Mouse (Mus musculus): ENCODE measurements around the gene Pou4f1. TPM values are rescaled to one million over a fixed set of nuclear protein-coding genes. Genes with fewer than 3 reads are reported as not detected.

Pou4f1 gene
- total and polyA plus RNA-seq, 3 experiments: 3.0 to 8.2 TPM; not detected in 1

- H3K4me3 ChIP-seq (ENCODE audit: control insufficient read depth in 1 of 2, insufficient read depth in 1 of 2, low read depth in 2 of 2, low read length in 2 of 2): no peak overlapping the region
These were observed 7.2 kb downstream of the Pou4f1 start for GRCm38 (mm10) chr14:104460325-104461285.

GRCm38 (mm10) chr14:104459513-104460111 lies 8.2 kb downstream of the Pou4f1 start:
- Histone ChIP-seq H3K79me2 (ENCODE audit: control insufficient read depth, insufficient read depth, low read length, poor library complexity) (no peaks in the 10 kb centered on the region; the same call in 1 of the 2 replicates), H3K36me3 (ENCODE audit: control insufficient read depth in 1 of 2, insufficient read depth in 2 of 2, low read length in 2 of 2) (no peaks in the 10 kb centered on the region), H3K4me3 (ENCODE audit: control insufficient read depth in 1 of 2, insufficient read depth in 1 of 2, low read depth in 2 of 2, low read length in 2 of 2) (no peak overlapping the region), H3K9me3 (replicated peaks; ENCODE audit: insufficient read depth, low read length) (no peaks in the 10 kb centered on the region), H3K27ac (ENCODE audit: control insufficient read depth, low read depth, low read length) (no peak overlapping the region), H3K27me3 (ENCODE audit: control insufficient read depth in 1 of 2, insufficient read depth in 2 of 2, low read length in 2 of 2) (no peaks in the 10 kb centered on the region), H3K4me1 (ENCODE audit: control insufficient read depth in 1 of 2, insufficient read depth in 2 of 2, low read length in 2 of 2) (no peaks in the 10 kb centered on the region), H3K9ac (ENCODE audit: control insufficient read depth, low read depth, low read length, poor library complexity, severe bottlenecking) (no peak overlapping the region)
- no peak for TF ChIP-seq MEF2A (IDR thresholded peaks at IDR 0.05; ENCODE audit: extremely low read depth, insufficient replicate concordance, low read depth, low read length, poor library complexity, severe bottlenecking)
- TF ChIP-seq RAD21 (IDR thresholded peaks at IDR 0.05; ENCODE audit: low read depth, low read length): no peak
- no peak for TF ChIP-seq MAZ (IDR thresholded peaks at IDR 0.05; ENCODE audit: low read depth, low read length)
- TF ChIP-seq MYB (IDR thresholded peaks at IDR 0.05; ENCODE audit: low read depth, low read length): no peak
- TF ChIP-seq TAL1 (IDR thresholded peaks at IDR 0.05; ENCODE audit: low read length): no peak
- no peak for TF ChIP-seq BHLHE40 (IDR thresholded peaks at IDR 0.05; ENCODE audit: borderline replicate concordance, low read depth, low read length)
- no peak for TF ChIP-seq ZC3H11A (IDR thresholded peaks at IDR 0.05; ENCODE audit: low read depth, low read length)
- TF ChIP-seq USF2 (IDR thresholded peaks at IDR 0.05; ENCODE audit: borderline replicate concordance in 1 of 2, insufficient read depth in 1 of 2, low read depth in 1 of 2, low read length in 2 of 2): no peak
- no peak for TF ChIP-seq HCFC1 (IDR thresholded peaks at IDR 0.05; ENCODE audit: low read depth, low read length)
- no peak for TF ChIP-seq EP300 (IDR thresholded peaks at IDR 0.05; ENCODE audit: low read depth in 1 of 2, low read length in 2 of 2)
- no peak for DNase-seq (ENCODE audit: low read depth, low spot score)

More at GRCm38 (mm10) chr14:104460325-104461285, 7.2 kb downstream of the Pou4f1 start:
- Histone ChIP-seq H3K27ac (ENCODE audit: control insufficient read depth, low read depth, low read length) (no peak overlapping the region), H3K36me3 (ENCODE audit: control insufficient read depth in 1 of 2, insufficient read depth in 2 of 2, low read length in 2 of 2) (no peaks in the 10 kb centered on the region), H3K27me3 (ENCODE audit: control insufficient read depth in 1 of 2, insufficient read depth in 2 of 2, low read length in 2 of 2) (no peaks in the 10 kb centered on the region), H3K4me1 (ENCODE audit: control insufficient read depth in 1 of 2, insufficient read depth in 2 of 2, low read length in 2 of 2) (no peaks in the 10 kb centered on the region), H3K9me3 (replicated peaks; ENCODE audit: insufficient read depth, low read length) (no peaks in the 10 kb centered on the region), H3K9ac (ENCODE audit: control insufficient read depth, low read depth, low read length, poor library complexity, severe bottlenecking) (no peak overlapping the region), H3K79me2 (ENCODE audit: control insufficient read depth, insufficient read depth, low read length, poor library complexity) (peaks cover 2% of the 10 kb centered on the region; the same call in 1 of the 2 replicates)
- no peak for DNase-seq (ENCODE audit: low read depth, low spot score)
- TF ChIP-seq MXI1 (IDR thresholded peaks at IDR 0.05; ENCODE audit: low read depth, low read length) (no peak), HCFC1 (IDR thresholded peaks at IDR 0.05; ENCODE audit: low read depth, low read length) (no peak), KAT2A (conservative IDR thresholded peaks at IDR 0.05; ENCODE audit: low read depth, low read length) (no peak), E2F4 (IDR thresholded peaks at IDR 0.05; ENCODE audit: borderline replicate concordance, low read depth, low read length) (no peak), CHD1 (IDR thresholded peaks at IDR 0.05; ENCODE audit: low read depth, low read length) (no peak), ZKSCAN1 (IDR thresholded peaks at IDR 0.05; ENCODE audit: low read depth, low read length) (no peak), MAFK (IDR thresholded peaks at IDR 0.05; ENCODE audit: borderline replicate concordance, low read depth, low read length) (no peak), NELFE (IDR thresholded peaks at IDR 0.05; ENCODE audit: low read depth, low read length) (no peak), RCOR1 (IDR thresholded peaks at IDR 0.05; ENCODE audit: low read depth, low read length) (no peak), TBP (IDR thresholded peaks at IDR 0.05; ENCODE audit: low read depth, low read length) (no peak), POLR2AphosphoS5 (IDR thresholded peaks at IDR 0.05; ENCODE audit: borderline replicate concordance, low read depth, low read length) (no peak), MEF2A (IDR thresholded peaks at IDR 0.05; ENCODE audit: extremely low read depth, insufficient replicate concordance, low read depth, low read length, poor library complexity, severe bottlenecking) (no peak), USF2 (IDR thresholded peaks at IDR 0.05; ENCODE audit: borderline replicate concordance in 1 of 2, insufficient read depth in 1 of 2, low read depth in 1 of 2, low read length in 2 of 2) (no peak), USF1 (IDR thresholded peaks at IDR 0.05; ENCODE audit: low read depth, low read length) (no peak), MYC (IDR thresholded peaks at IDR 0.05; ENCODE audit: low read depth, low read length) (no peak), GATA1 (IDR thresholded peaks at IDR 0.05; ENCODE audit: low read depth, low read length) (no peak), UBTF (IDR thresholded peaks at IDR 0.05; ENCODE audit: borderline replicate concordance, insufficient read depth, low read depth, low read length) (no peak)
